Mouse (Mus musculus) gastrocnemius, postnatal 14 days (tissue): Measurements from ENCODE around the gene Rhox7b. TPM values are rescaled to one million over a fixed set of nuclear protein-coding genes. Genes with fewer than 3 reads are reported as not detected.
"Not testable (repeated sequence)": the region's sequence is repeated elsewhere in the genome, so short reads cannot be mapped to it uniquely, and the experiment has no call there.

Experiments
- DNase-seq: peaks from one replicate; pipeline ENCODE4 v3.0.0; 2021; ENCODE audit warnings: mixed read lengths
- intact Hi-C: fragments of 180-260 bp; cut with DNase I; formaldehyde crosslinking; loops from one replicate; pipeline ENCODE4 v1.15.1; 2025; ENCODE audit warnings: low total_unique reads
- long read RNA-seq, 2 experiments: library from polyadenylated mRNA; stranded (forward); transcript quantifications; one replicate each; pipeline ENCODE4 v2.0.0; 2021
- total RNA-seq, 2 experiments: library from RNA; stranded (reverse); gene quantifications; 2 replicates each; pipeline ENCODE4 v1.2.3; 2021

The Rhox7b gene
- not detected for total RNA-seq
- long read RNA-seq, experiment 1, result 0 reads
- long read RNA-seq, experiment 2, result 0 reads

DNA sequence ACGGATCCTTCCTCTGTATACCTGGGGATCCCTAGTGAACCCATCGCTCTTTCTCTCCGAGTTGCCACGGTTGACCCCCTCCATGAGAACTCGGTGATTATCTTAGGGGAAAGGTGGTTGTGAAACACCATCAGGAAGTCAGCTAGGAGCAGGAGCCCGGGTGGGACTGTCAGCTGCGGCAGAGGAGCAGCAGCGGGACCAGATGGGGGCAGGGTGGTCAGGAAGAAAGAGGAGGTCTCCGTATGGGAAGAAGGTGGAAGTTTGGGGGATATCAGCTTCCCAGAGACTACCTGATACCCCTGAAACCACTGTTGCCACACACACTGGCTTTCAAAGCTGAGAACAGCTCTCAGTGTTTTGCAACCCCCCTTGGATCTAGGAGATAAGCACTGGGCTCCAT lies at the start of gene Rhox7b:
Gene Rhox7b, minus strand, starts transcription at position 101 of the 400 bp plus-strand sequence.
- intact Hi-C loops, DNase-seq: not testable (repeated sequence)

- no peak for DNase-seq
- intact Hi-C loops, result no loop called here
Observed at GRCm38 (mm10) chrX:37916311-37916710, 19.3 kb upstream of the Rhox7b start.

GRCm38 (mm10) chrX:37908581-37908980 lies 11.5 kb upstream of the Rhox7b start:
- DNase-seq, result no peak
- intact Hi-C loops, result no loop called here

DNA sequence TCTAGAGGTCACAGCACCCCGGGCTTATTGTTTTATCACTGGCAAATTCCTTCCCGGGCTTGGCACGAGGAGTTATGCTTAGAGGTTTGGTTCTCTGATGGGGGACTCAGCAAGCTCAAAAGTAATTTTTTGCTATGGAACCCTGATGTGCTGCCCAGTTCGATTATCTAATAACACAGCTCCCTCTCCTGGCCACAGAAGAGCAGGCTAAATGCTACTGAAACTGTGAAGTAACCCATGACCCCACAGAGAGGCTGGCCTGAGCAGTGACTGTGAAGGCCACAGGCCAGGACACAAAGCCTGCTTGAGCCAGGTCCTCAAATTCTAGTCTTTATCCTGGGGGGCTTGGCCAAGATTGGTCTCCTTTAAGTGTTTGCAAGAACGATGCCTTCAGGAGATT lies 6.7 kb upstream of the Rhox7b start:
- intact Hi-C loops, result no loop called here
- DNase-seq, result no peak

GRCm38 (mm10) chrX:37901670-37902069 lies 4.6 kb upstream of the Rhox7b start, which contains the start of gene Rhox9:
TSS of gene Rhox9 (minus strand) at chrX:37901770.
- intact Hi-C loops, DNase-seq: not testable (repeated sequence)

DNA sequence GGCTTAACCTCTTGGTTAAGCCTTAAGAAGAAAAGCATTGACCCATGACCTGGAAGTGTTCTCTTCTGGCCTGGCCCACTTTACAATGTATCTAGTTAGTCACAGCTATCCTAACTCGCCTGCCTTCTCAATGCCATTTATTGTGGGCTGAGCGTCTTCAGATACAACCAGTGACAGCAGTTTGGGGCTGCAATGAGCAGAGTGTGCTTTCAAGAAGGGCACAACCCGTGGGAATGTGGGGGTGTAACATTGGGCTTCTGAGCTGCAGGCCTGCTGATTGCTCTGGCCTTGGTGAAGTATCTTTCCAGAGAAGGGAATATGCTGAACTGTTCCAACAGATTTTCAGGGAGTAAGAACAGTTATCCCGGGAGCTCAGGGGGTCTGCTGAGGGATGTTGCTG lies 18.2 kb downstream of the Rhox7b start, which contains the start of gene Rhox8:
Gene Rhox8, minus strand, starts transcription at position 101 of the 400 bp plus-strand sequence.
- intact Hi-C loops, result no loop called here
- DNase-seq, result no peak

GRCm38 (mm10) chrX:37871641-37872040 lies 25.4 kb downstream of the Rhox7b start:
- no peak for DNase-seq
- intact Hi-C loops, result no loop called here

Other genes with a start within 250 kb of the Rhox7b start
- not detected for gene Rhox4g, start 245.9 kb downstream of the Rhox7b start, total RNA-seq
- gene Rhox3h, start 228.5 kb downstream of the Rhox7b start, total RNA-seq, result not detected
- gene Rhox2h, start 224.0 kb downstream of the Rhox7b start, total RNA-seq, result not detected
- not detected for gene Rhox5, start 92.4 kb downstream of the Rhox7b start, total RNA-seq
- not detected for gene Rhox6, start 70.3 kb downstream of the Rhox7b start, total RNA-seq
- not detected for gene Rhox7a, start 65.5 kb downstream of the Rhox7b start, total RNA-seq
- gene Rhox8, start 18.3 kb downstream of the Rhox7b start, total RNA-seq, result not detected
- not detected for gene Rhox9, start 4.5 kb upstream of the Rhox7b start, total RNA-seq
- not detected for gene Btg1-ps1, start 121.6 kb upstream of the Rhox7b start, total RNA-seq
- gene Btg1-ps2, start 145.9 kb upstream of the Rhox7b start, total RNA-seq, result not detected
- gene Rhox10, start 169.2 kb upstream of the Rhox7b start, total RNA-seq, result not detected
- not detected for gene Rhox11, start 187.9 kb upstream of the Rhox7b start, total RNA-seq
- gene Rhox12, start 213.7 kb upstream of the Rhox7b start, total RNA-seq, result not detected
- gene Rhox13, start 224.0 kb upstream of the Rhox7b start, total RNA-seq, result not detected